ENCODE assay signal across 8 mouse cellular contexts in the genomic region with DNA sequence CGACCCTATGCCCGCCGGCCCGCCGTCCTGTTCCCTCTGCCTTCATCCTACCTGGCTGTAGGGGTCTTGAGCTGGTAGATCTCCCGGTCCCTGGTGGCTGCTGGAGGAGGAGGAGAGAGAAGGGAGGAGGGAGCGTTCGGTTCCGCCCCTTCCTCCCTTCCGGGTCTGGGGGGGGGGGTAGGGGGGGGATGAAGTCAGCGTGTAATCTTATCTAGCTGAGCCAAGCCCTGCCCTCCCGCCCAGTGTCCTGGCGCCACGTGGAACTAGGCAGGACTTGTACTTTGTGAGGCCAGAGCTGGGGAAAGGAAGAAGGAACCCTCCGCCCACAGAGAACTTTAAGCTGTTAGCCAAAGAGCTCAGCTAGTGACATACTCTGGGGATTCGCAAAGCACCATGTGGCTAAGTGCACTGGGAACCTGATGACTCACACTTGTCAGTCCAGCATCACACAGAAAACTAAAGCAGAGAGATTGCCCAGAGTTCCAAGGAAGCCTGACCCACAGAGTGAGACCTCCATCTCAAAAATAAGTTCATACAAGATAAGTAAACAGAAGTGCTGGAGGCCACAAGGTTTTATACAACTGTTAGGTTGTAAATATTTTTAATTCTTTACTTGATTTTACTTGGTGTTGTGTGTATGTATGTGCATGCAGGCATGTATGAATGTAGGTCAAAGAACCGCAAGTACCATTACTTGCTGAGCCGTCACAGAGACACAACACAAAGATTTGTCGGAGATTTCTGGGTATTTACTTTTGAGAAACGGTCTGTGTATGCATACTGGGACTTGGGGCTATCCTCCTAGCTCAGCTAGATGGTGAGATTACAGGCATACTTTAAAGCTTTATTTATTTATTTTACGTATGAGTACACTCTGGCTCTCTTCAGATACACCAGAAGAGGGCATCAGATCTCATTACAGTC. TPM values are rescaled to one million over a fixed set of nuclear protein-coding genes. Genes with fewer than 3 reads are reported as not detected.
DNase-seq lines count a peak whose midpoint lies in the region; ATAC-seq and TF ChIP-seq lines count a peak whose summit lies in the region.

A gene (minus strand): TSS at position 144 of the 924 bp plus-strand sequence.

- peaks cover 26% of the 10 kb centered on the region for H3K4me1 ChIP-seq in lung, embryonic 16.5 days (replicated peaks; ENCODE audit: control insufficient read depth, insufficient read depth, low read length)
- H3K4me1 ChIP-seq in thymus, adult 2 months (replicated peaks; ENCODE audit: control insufficient read depth, insufficient read depth, low read length), result peaks cover 14% of the 10 kb centered on the region

- no peaks in the 10 kb centered on the region for H3K9me3 ChIP-seq in lung, embryonic 16.5 days (ENCODE audit: control insufficient read depth, low read length)

- H3K4me3 ChIP-seq in lung, embryonic 16.5 days (ENCODE audit: low read length), result peak within 1 kb of the TSS; percentile 69
- peak within 1 kb of the TSS; percentile 85 for H3K4me3 ChIP-seq in thymus, adult 2 months (ENCODE audit: control insufficient read depth, insufficient read depth, low read length)

- H3K36me3 ChIP-seq in lung, embryonic 16.5 days (ENCODE audit: control insufficient read depth, insufficient read depth, low read length), result peaks cover 18% of the 10 kb centered on the region
- no peaks in the 10 kb centered on the region for H3K36me3 ChIP-seq in thymus, adult 2 months (ENCODE audit: control insufficient read depth, insufficient read depth, low read length)

- DNase-seq in Muller cell, postnatal 12 days (ENCODE audit: inconsistent ontology term), result peak; percentile 99
- DNase-seq in cerebellum, adult 8-10 months, result peak; percentile 62
- DNase-seq in forelimb bud, embryonic 11.5 days (ENCODE audit: low read depth, low spot score), result peak; percentile 98
- DNase-seq in layer of hippocampus, adult 8-10 months (ENCODE audit: low spot score in 2 of 2), result peak; percentile 78 to 80
- DNase-seq in ovary, adult 18-20 months (ENCODE audit: low spot score), result peak; percentile 95
- DNase-seq in thymus, adult 2 months, result peak; percentile 68

- H3K9ac ChIP-seq in lung, embryonic 16.5 days (ENCODE audit: low read length), result peak within 1 kb of the TSS; percentile 83

- H3K27me3 ChIP-seq in lung, embryonic 16.5 days (ENCODE audit: control insufficient read depth, insufficient read depth, low read depth, low read length), result no peaks in the 10 kb centered on the region
- H3K27me3 ChIP-seq in thymus, adult 2 months (ENCODE audit: control insufficient read depth, insufficient read depth, low read length), result no peaks in the 10 kb centered on the region

- peak within 1 kb of the TSS; percentile 70 for H3K4me2 ChIP-seq in lung, embryonic 16.5 days (ENCODE audit: low read depth, low read length)

- TF ChIP-seq CTCF in thymus, adult 2 months (IDR thresholded peaks at IDR 0.05; ENCODE audit: borderline replicate concordance, control insufficient read depth, extremely low read depth, insufficient read depth, low read length, poor library complexity), result peak; percentile 46; the same call in 1 of the 2 replicates

- WGBS in lung, embryonic 16.5 days, result under 1% methylated on average over 21 of the region's 21 CpGs
- 3% methylated on average over 21 of the region's 21 CpGs for WGBS in thymus, adult 2 months

- ATAC-seq in hematopoietic stem cell, adult 5-6 weeks (replicated peaks in 1 of 2; ENCODE audit: insufficient read depth in 1 of 2, low FRiP score in 2 of 2, low TSS enrichment in 1 of 2, low read depth in 1 of 2, poor library complexity in 2 of 2, severe bottlenecking in 2 of 2), result peak; percentile 88 to 91
- peak; percentile 96 for ATAC-seq in lung, embryonic 16.5 days (ENCODE audit: low read depth)

- TF ChIP-seq POLR2A in thymus, adult 2 months (IDR thresholded peaks at IDR 0.05; ENCODE audit: control insufficient read depth, extremely low read depth, insufficient read depth, low read length, poor library complexity), result 0 out of 2 replicates have a peak, but pooled peaks have one; percentile 16

- H3K27ac ChIP-seq in lung, embryonic 16.5 days (ENCODE audit: low read length), result peak within 1 kb of the TSS; percentile 89
- H3K27ac ChIP-seq in thymus, adult 2 months (ENCODE audit: control insufficient read depth, insufficient read depth, low read length), result peak within 1 kb of the TSS; percentile 66

RNA-seq across cellular contexts. Expression of the gene that starts here (rescaled TPM):
- total RNA-seq in hematopoietic stem cell, adult 5-6 weeks (2017), result 3.5 and 6.1 TPM in 2 replicates
- 1 to 10 TPM; 6.8 to 8.8 (median 7.8) TPM for total RNA-seq in layer of hippocampus, adult 8-10 months (2022)
- 5.5 and 5.7 TPM in 2 replicates for polyA plus RNA-seq in lung, embryonic 16.5 days (2015; fragmentation: Nextera tagmentation; extraction: Ambion mirVana)
- polyA plus RNA-seq in thymus, adult 2 months (2012; rRNA removed), result 21.6 and 23.1 TPM in 2 replicates

Comparison
In these comparisons a context has a peak if more than half of its experiments do, and no peak if none do; other contexts are left out.
1. Peak in every context shown above with its lines: DNase-seq, ATAC-seq, H3K4me3 ChIP-seq and H3K27ac ChIP-seq.